Mouse (Mus musculus): Measurements from ENCODE around the gene Sectm1a. TPM values are rescaled to one million over a fixed set of nuclear protein-coding genes. Genes with fewer than 3 reads are reported as not detected.
"Not testable (repeated sequence)": the region's sequence is repeated elsewhere in the genome, so short reads cannot be mapped to it uniquely, and the experiment has no call there.

Gene Sectm1a
- polyA plus RNA-seq, 1 experiment from 2014 or later, result 0.32 TPM

GRCm38 (mm10) chr11:121045286-121045685, 35.7 kb downstream of the Sectm1a start:
- DNase-seq (ENCODE audit: low spot score), result no peak
- no peaks in the 10 kb centered on the region for H3K27me3 ChIP-seq (replicated peaks; ENCODE audit: control insufficient read depth, insufficient read depth, low read length)
- no peaks in the 10 kb centered on the region for H3K4me1 ChIP-seq (replicated peaks; ENCODE audit: control insufficient read depth, insufficient read depth, low read length)
- H3K36me3 ChIP-seq (ENCODE audit: control insufficient read depth, insufficient read depth, low read length), result no peaks in the 10 kb centered on the region
- no peak overlapping the region for H3K9ac ChIP-seq (ENCODE audit: low read depth, low read length)
- no peak overlapping the region for H3K4me3 ChIP-seq (ENCODE audit: low read depth, low read length)
- 67% methylated on average over 1 of the region's 1 CpGs for WGBS
- no peaks in the 10 kb centered on the region for H3K9me3 ChIP-seq (ENCODE audit: control insufficient read depth, low read length)
- no peak overlapping the region for H3K4me2 ChIP-seq
- no peak overlapping the region for H3K27ac ChIP-seq (ENCODE audit: low read depth, low read length)
- ATAC-seq (replicated peaks; ENCODE audit: low FRiP score), result no peak

GRCm38 (mm10) chr11:121043025-121043424, 38.0 kb downstream of the Sectm1a start:
- DNase-seq (ENCODE audit: low spot score); H3K36me3 ChIP-seq (ENCODE audit: control insufficient read depth, insufficient read depth, low read length); H3K4me3 ChIP-seq (ENCODE audit: low read depth, low read length): not testable (repeated sequence)

GRCm38 (mm10) chr11:121042480-121042879, 38.5 kb downstream of the Sectm1a start:
- Histone ChIP-seq H3K4me3 (ENCODE audit: low read depth, low read length) (no peak overlapping the region), H3K36me3 (ENCODE audit: control insufficient read depth, insufficient read depth, low read length) (no peaks in the 10 kb centered on the region), H3K27me3 (replicated peaks; ENCODE audit: control insufficient read depth, insufficient read depth, low read length) (no peaks in the 10 kb centered on the region; the same call in none of the 2 replicates), H3K9ac (ENCODE audit: low read depth, low read length) (no peak overlapping the region), H3K9me3 (ENCODE audit: control insufficient read depth, low read length) (no peaks in the 10 kb centered on the region), H3K4me1 (replicated peaks; ENCODE audit: control insufficient read depth, insufficient read depth, low read length) (no peaks in the 10 kb centered on the region), H3K27ac (ENCODE audit: low read depth, low read length) (no peak overlapping the region), H3K4me2 (no peak overlapping the region)
- ATAC-seq (replicated peaks; ENCODE audit: low FRiP score) (no peak), DNase-seq (ENCODE audit: low spot score) (no peak)
- WGBS, result 70% methylated on average over 4 of the region's 4 CpGs

More at GRCm38 (mm10) chr11:121043025-121043424, 38.0 kb downstream of the Sectm1a start:
- not testable (repeated sequence) for ATAC-seq (replicated peaks; ENCODE audit: low FRiP score); H3K27ac ChIP-seq (ENCODE audit: low read depth, low read length); H3K9me3 ChIP-seq (ENCODE audit: control insufficient read depth, low read length); H3K9ac ChIP-seq (ENCODE audit: low read depth, low read length); H3K4me2 ChIP-seq; H3K4me1 ChIP-seq (replicated peaks; ENCODE audit: control insufficient read depth, insufficient read depth, low read length); H3K27me3 ChIP-seq (replicated peaks; ENCODE audit: control insufficient read depth, insufficient read depth, low read length)
- 31% methylated on average over 1 of the region's 1 CpGs for WGBS

- no peaks in the 10 kb centered on the region; the same call in none of the 2 replicates for H3K27me3 ChIP-seq (replicated peaks; ENCODE audit: control insufficient read depth, insufficient read depth, low read length)
- no peak for DNase-seq (ENCODE audit: low spot score)
- no peaks in the 10 kb centered on the region for H3K36me3 ChIP-seq (ENCODE audit: control insufficient read depth, insufficient read depth, low read length)
- no peak overlapping the region for H3K4me3 ChIP-seq (ENCODE audit: low read depth, low read length)
- no peak overlapping the region for H3K4me2 ChIP-seq
- no peaks in the 10 kb centered on the region for H3K9me3 ChIP-seq (ENCODE audit: control insufficient read depth, low read length)
- ATAC-seq (replicated peaks; ENCODE audit: low FRiP score), result no peak
- no peaks in the 10 kb centered on the region for H3K4me1 ChIP-seq (replicated peaks; ENCODE audit: control insufficient read depth, insufficient read depth, low read length)
- H3K27ac ChIP-seq (ENCODE audit: low read depth, low read length), result no peak overlapping the region
- 65% methylated on average over 4 of the region's 4 CpGs for WGBS
- no peak overlapping the region for H3K9ac ChIP-seq (ENCODE audit: low read depth, low read length)
These were observed 39.4 kb downstream of the Sectm1a start for GRCm38 (mm10) chr11:121041636-121042035.

GRCm38 (mm10) chr11:121041212-121041611, 39.8 kb downstream of the Sectm1a start:
- ATAC-seq (replicated peaks; ENCODE audit: low FRiP score), result peak; percentile 36; the same call in 1 of the 2 replicates
- Histone ChIP-seq H3K27me3 (replicated peaks; ENCODE audit: control insufficient read depth, insufficient read depth, low read length) (no peaks in the 10 kb centered on the region; the same call in none of the 2 replicates), H3K36me3 (ENCODE audit: control insufficient read depth, insufficient read depth, low read length) (no peaks in the 10 kb centered on the region), H3K9me3 (ENCODE audit: control insufficient read depth, low read length) (no peaks in the 10 kb centered on the region), H3K27ac (ENCODE audit: low read depth, low read length) (no peak overlapping the region), H3K9ac (ENCODE audit: low read depth, low read length) (no peak overlapping the region), H3K4me3 (ENCODE audit: low read depth, low read length) (no peak overlapping the region), H3K4me2 (no peak overlapping the region), H3K4me1 (replicated peaks; ENCODE audit: control insufficient read depth, insufficient read depth, low read length) (no peaks in the 10 kb centered on the region)
- peak; percentile 74 for DNase-seq (ENCODE audit: low spot score)
- 5% methylated on average over 4 of the region's 4 CpGs for WGBS

GRCm38 (mm10) chr11:121039302-121039701, 41.7 kb downstream of the Sectm1a start, which contains the start of gene Cd7:
Gene Cd7 (minus strand): TSS chr11:121039418.
- WGBS, result 49% methylated on average over 5 of the region's 5 CpGs
- Histone ChIP-seq H3K4me1 (replicated peaks; ENCODE audit: control insufficient read depth, insufficient read depth, low read length) (no peaks in the 10 kb centered on the region), H3K9me3 (ENCODE audit: control insufficient read depth, low read length) (no peaks in the 10 kb centered on the region), H3K9ac (ENCODE audit: low read depth, low read length) (no peak within 1 kb of the TSS), H3K27me3 (replicated peaks; ENCODE audit: control insufficient read depth, insufficient read depth, low read length) (no peaks in the 10 kb centered on the region; the same call in none of the 2 replicates), H3K36me3 (ENCODE audit: control insufficient read depth, insufficient read depth, low read length) (no peaks in the 10 kb centered on the region), H3K27ac (ENCODE audit: low read depth, low read length) (no peak within 1 kb of the TSS), H3K4me3 (ENCODE audit: low read depth, low read length) (no peak within 1 kb of the TSS), H3K4me2 (no peak within 1 kb of the TSS)
- ATAC-seq (replicated peaks; ENCODE audit: low FRiP score), result no peak
- no peak for DNase-seq (ENCODE audit: low spot score)

GRCm38 (mm10) chr11:121038366-121039240, 42.4 kb downstream of the Sectm1a start:
- H3K4me3 ChIP-seq (ENCODE audit: low read depth, low read length), result no peak overlapping the region
- H3K36me3 ChIP-seq (ENCODE audit: control insufficient read depth, insufficient read depth, low read length), result no peaks in the 10 kb centered on the region
- no peak overlapping the region for H3K9ac ChIP-seq (ENCODE audit: low read depth, low read length)
- H3K9me3 ChIP-seq (ENCODE audit: control insufficient read depth, low read length), result no peaks in the 10 kb centered on the region
- ATAC-seq (replicated peaks; ENCODE audit: low FRiP score) (no peak), DNase-seq (ENCODE audit: low spot score) (no peak)
- no peaks in the 10 kb centered on the region for H3K4me1 ChIP-seq (replicated peaks; ENCODE audit: control insufficient read depth, insufficient read depth, low read length)
- WGBS, result 84% methylated on average over 11 of the region's 11 CpGs
- H3K4me2 ChIP-seq, result no peak overlapping the region
- no peaks in the 10 kb centered on the region; the same call in none of the 2 replicates for H3K27me3 ChIP-seq (replicated peaks; ENCODE audit: control insufficient read depth, insufficient read depth, low read length)
- no peak overlapping the region for H3K27ac ChIP-seq (ENCODE audit: low read depth, low read length)

- Histone ChIP-seq H3K36me3 (ENCODE audit: control insufficient read depth, insufficient read depth, low read length) (no peaks in the 10 kb centered on the region), H3K27ac (ENCODE audit: low read depth, low read length) (no peak overlapping the region), H3K4me3 (ENCODE audit: low read depth, low read length) (no peak overlapping the region), H3K9me3 (ENCODE audit: control insufficient read depth, low read length) (no peaks in the 10 kb centered on the region), H3K4me1 (replicated peaks; ENCODE audit: control insufficient read depth, insufficient read depth, low read length) (no peaks in the 10 kb centered on the region), H3K4me2 (no peak overlapping the region), H3K27me3 (replicated peaks; ENCODE audit: control insufficient read depth, insufficient read depth, low read length) (no peaks in the 10 kb centered on the region; the same call in 1 of the 2 replicates), H3K9ac (ENCODE audit: low read depth, low read length) (no peak overlapping the region)
- no peak for ATAC-seq (replicated peaks; ENCODE audit: low FRiP score)
- DNase-seq (ENCODE audit: low spot score), result no peak
- WGBS, result 53% methylated on average over 5 of the region's 5 CpGs
These were observed 47.9 kb downstream of the Sectm1a start for GRCm38 (mm10) chr11:121033118-121033517.

Data from liver, embryonic 11.5 days (tissue).